Mouse (Mus musculus) spleen, adult 2 months (tissue): ENCODE results near the gene Ifnar2.

Source experiments
- CTCF ChIP-seq: fragments of 200-500 bp; IDR thresholded peaks from 2 replicates; pipeline ENCODE4 v1.5.1; 2011; ENCODE audit warnings: mild to moderate bottlenecking, inconsistent platforms; ENCODE audit not compliant: insufficient read depth, insufficient read length, insufficient replicate concordance; ENCODE audit errors: extremely low read depth
- POLR2A ChIP-seq: fragments of 200-500 bp; IDR thresholded peaks from 2 replicates; pipeline ENCODE4 v1.6.1; 2011; ENCODE audit warnings: low read depth, low read length, inconsistent platforms

DNA sequence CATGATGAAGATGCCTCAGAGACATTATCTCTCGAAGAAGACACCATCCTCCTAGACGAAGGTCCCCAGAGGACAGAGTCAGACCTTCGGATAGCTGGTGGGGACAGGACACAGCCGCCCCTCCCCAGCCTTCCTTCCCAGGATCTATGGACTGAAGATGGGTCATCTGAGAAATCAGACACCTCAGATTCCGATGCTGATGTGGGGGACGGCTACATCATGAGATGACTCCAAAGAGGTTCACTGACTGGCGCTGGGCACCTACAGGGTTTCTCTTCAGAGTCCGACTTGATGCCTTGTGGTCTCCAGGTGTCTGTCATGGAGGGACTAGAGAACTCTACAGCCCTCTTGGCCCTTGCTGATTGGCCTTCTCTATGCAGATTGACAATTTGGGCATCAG, 31.6 kb downstream of the Ifnar2 start:
- TF ChIP-seq CTCF (no peak), POLR2A (no peak)
